Mouse (Mus musculus) cerebellum, postnatal 25 days (tissue): ENCODE results near the gene Kif1c.
A peak's percentile ranks its signal among the peaks of the same experiment; 100 is the strongest.

ENCODE experiments used
- DNase-seq, 2 experiments: peaks; one replicate each; pipeline ENCODE4 v3.0.0; 2021; ENCODE audit warnings: mixed read lengths in 2 of 2

Kif1c gene

GRCm38 (mm10) chr11:70699051-70699450, 1.3 kb upstream of the Kif1c start:
- DNase-seq: no peak

- DNase-seq: peak; percentile 74 to 75
Observed at GRCm38 (mm10) chr11:70700613-70701012, 265 bp downstream of the Kif1c start.

GRCm38 (mm10) chr11:70701221-70701955, 1.0 kb downstream of the Kif1c start:
- DNase-seq: peak in 1 of 2 experiments; percentile 27

- DNase-seq: no peak
Observed at GRCm38 (mm10) chr11:70701984-70702733, 1.8 kb downstream of the Kif1c start.

GRCm38 (mm10) chr11:70702781-70703180, 2.4 kb downstream of the Kif1c start:
- DNase-seq: peak in 1 of 2 experiments; percentile 42

- no peak for DNase-seq
Observed at GRCm38 (mm10) chr11:70706127-70706526, 5.8 kb downstream of the Kif1c start.

GRCm38 (mm10) chr11:70711026-70711425, 10.7 kb downstream of the Kif1c start:
- no peak for DNase-seq

- DNase-seq: no peak
Observed at GRCm38 (mm10) chr11:70713222-70713621, 12.9 kb downstream of the Kif1c start.

GRCm38 (mm10) chr11:70715832-70716231, 15.5 kb downstream of the Kif1c start:
- no peak for DNase-seq

- no peak for DNase-seq
Observed at GRCm38 (mm10) chr11:70718481-70718880, 18.1 kb downstream of the Kif1c start.

- no peak for DNase-seq
Observed at GRCm38 (mm10) chr11:70720567-70720966, 20.2 kb downstream of the Kif1c start.

GRCm38 (mm10) chr11:70721072-70721471, 20.7 kb downstream of the Kif1c start:
- DNase-seq: no peak

GRCm38 (mm10) chr11:70724706-70725105, 24.4 kb downstream of the Kif1c start:
- DNase-seq: no peak

- DNase-seq: no peak
Observed at GRCm38 (mm10) chr11:70726585-70726984, 26.2 kb downstream of the Kif1c start.

- DNase-seq: no peak
Observed at GRCm38 (mm10) chr11:70727385-70727784, 27.0 kb downstream of the Kif1c start.

GRCm38 (mm10) chr11:70730427-70731038, 30.2 kb downstream of the Kif1c start:
- DNase-seq: no peak

GRCm38 (mm10) chr11:70731178-70731577, 30.8 kb downstream of the Kif1c start:
- DNase-seq: peak; percentile 23 to 31

- no peak for DNase-seq
Observed at GRCm38 (mm10) chr11:70733256-70733655, 32.9 kb downstream of the Kif1c start.

GRCm38 (mm10) chr11:70737749-70738148, 37.4 kb downstream of the Kif1c start:
- DNase-seq: no peak

- DNase-seq: no peak
Observed at GRCm38 (mm10) chr11:70741603-70742002, 41.3 kb downstream of the Kif1c start.

GRCm38 (mm10) chr11:70742117-70742516, 41.8 kb downstream of the Kif1c start:
- peak in 1 of 2 experiments; percentile 26 for DNase-seq

GRCm38 (mm10) chr11:70742581-70743459, 42.5 kb downstream of the Kif1c start:
- DNase-seq: no peak

GRCm38 (mm10) chr11:70745636-70746035, 45.3 kb downstream of the Kif1c start:
- DNase-seq: no peak
